Mouse (Mus musculus): ENCODE data around the gene Ctf1. TPM values are rescaled to one million over a fixed set of nuclear protein-coding genes. Genes with fewer than 3 reads are reported as not detected.

Gene Ctf1
- polyA plus RNA-seq, 1 experiment from 2014 or later, result 20.1 TPM

DNA sequence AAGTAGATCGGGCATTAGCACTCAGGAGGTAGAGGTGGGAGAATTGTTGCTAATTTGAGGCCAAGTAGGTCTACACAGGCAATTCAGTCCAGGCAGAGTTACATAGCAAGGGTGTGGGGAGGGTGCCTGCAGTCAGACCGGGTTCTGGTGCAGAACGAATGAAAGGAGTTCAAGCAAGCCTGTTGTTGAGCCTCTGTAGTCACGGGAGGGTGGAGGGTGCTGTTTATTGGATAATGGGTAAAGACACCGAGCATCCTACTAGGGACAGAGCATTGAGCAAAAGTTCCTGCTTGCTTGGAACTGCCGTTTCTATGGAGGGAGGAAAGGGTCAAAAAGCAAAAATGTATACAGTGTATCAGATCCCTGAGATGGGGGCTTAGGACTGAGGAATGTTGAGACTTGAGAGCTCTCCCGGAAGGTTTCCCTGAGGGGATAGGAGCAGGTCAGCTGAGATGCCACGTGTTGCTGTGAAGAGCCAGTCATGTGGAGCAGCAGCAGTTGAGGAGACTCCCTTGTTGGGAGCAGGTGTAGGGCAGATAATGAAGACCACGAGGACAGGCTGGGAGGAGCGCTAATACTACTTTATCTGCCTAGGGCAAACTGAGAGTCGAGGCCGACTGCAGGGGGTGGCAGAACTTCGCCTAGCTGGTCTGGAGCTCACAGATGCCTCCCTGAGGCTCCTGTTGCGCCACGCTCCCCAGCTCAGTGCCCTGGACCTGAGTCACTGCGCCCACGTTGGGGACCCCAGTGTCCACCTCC, 54.5 kb downstream of the Ctf1 start:
- H3K36me3 ChIP-seq (ENCODE audit: control insufficient read depth, insufficient read depth, low read length), result peaks cover 48% of the 10 kb centered on the region
- no peak overlapping the region for H3K27ac ChIP-seq (ENCODE audit: low read length)
- H3K4me2 ChIP-seq (replicated peaks; ENCODE audit: low read depth, low read length), result no peak overlapping the region
- WGBS, result 76% methylated on average over 17 of the region's 17 CpGs
- no peaks in the 10 kb centered on the region for H3K27me3 ChIP-seq (ENCODE audit: control insufficient read depth, insufficient read depth, low read length)
- peaks cover 19% of the 10 kb centered on the region for H3K4me1 ChIP-seq (ENCODE audit: control insufficient read depth, insufficient read depth, low read length)
- no peaks in the 10 kb centered on the region for H3K9me3 ChIP-seq (ENCODE audit: control insufficient read depth, low read depth, low read length)
- no peak overlapping the region for H3K9ac ChIP-seq (replicated peaks; ENCODE audit: low read depth, low read length)
- H3K4me3 ChIP-seq (ENCODE audit: low read depth, low read length), result no peak overlapping the region
- no peak for ATAC-seq (ENCODE audit: insufficient number of reproducible peaks, insufficient read depth, low FRiP score, low read depth)

MicroRNAs encoded within 50 kb of the gene (microRNA counts, 519-probe panel; counts per million panel counts)
- microRNA mmu-miR-762, result 2,266 counts per million, percentile 33 among the panel's probes with 10 or more counts

Small RNAs within 50 kb of the gene (microRNA-seq; reads per million reads assigned to microRNA genes)
- not detected for gene Mir762

Other genes starting within 250 kb of the Ctf1 start
- gene Fbrs, start 233.5 kb upstream of the Ctf1 start, polyA plus RNA-seq (2014; fragmentation: Nextera tagmentation; extraction: Ambion mirVana), result 14.9 and 18.5 TPM in 2 replicates
- 60.5 and 65.2 TPM in 2 replicates for gene Srcap, start 200.8 kb upstream of the Ctf1 start, polyA plus RNA-seq (2014; fragmentation: Nextera tagmentation; extraction: Ambion mirVana)
- 20.8 and 22.1 TPM in 2 replicates for gene Gm42715, start 193.2 kb upstream of the Ctf1 start, polyA plus RNA-seq (2014; fragmentation: Nextera tagmentation; extraction: Ambion mirVana)
- 7.2 and 11.3 TPM in 2 replicates for gene Tmem265, start 151.3 kb upstream of the Ctf1 start, polyA plus RNA-seq (2014; fragmentation: Nextera tagmentation; extraction: Ambion mirVana)
- gene Phkg2, start 139.4 kb upstream of the Ctf1 start, polyA plus RNA-seq (2014; fragmentation: Nextera tagmentation; extraction: Ambion mirVana), result 46.4 and 47.4 TPM in 2 replicates
- gene Ccdc189, start 124.1 kb upstream of the Ctf1 start, polyA plus RNA-seq (2014; fragmentation: Nextera tagmentation; extraction: Ambion mirVana), result 7.8 and 8.2 TPM in 2 replicates
- gene Rnf40, start 124.0 kb upstream of the Ctf1 start, polyA plus RNA-seq (2014; fragmentation: Nextera tagmentation; extraction: Ambion mirVana), result 37.0 and 39.9 TPM in 2 replicates
- 16.0 and 17.2 TPM in 2 replicates for gene Zfp629, start 96.9 kb upstream of the Ctf1 start, polyA plus RNA-seq (2014; fragmentation: Nextera tagmentation; extraction: Ambion mirVana)
- gene Bcl7c, start 3.8 kb upstream of the Ctf1 start, polyA plus RNA-seq (2014; fragmentation: Nextera tagmentation; extraction: Ambion mirVana), result 57.8 and 65.2 TPM in 2 replicates
- 0.32 and 0.66 TPM in 2 replicates for gene Ctf2, start 19.4 kb downstream of the Ctf1 start, polyA plus RNA-seq (2014; fragmentation: Nextera tagmentation; extraction: Ambion mirVana)
- gene Fbxl19, start 31.8 kb downstream of the Ctf1 start, polyA plus RNA-seq (2014; fragmentation: Nextera tagmentation; extraction: Ambion mirVana), result 3.9 and 6.2 TPM in 2 replicates
- 19.6 and 24.8 TPM in 2 replicates for gene Orai3, start 57.1 kb downstream of the Ctf1 start, polyA plus RNA-seq (2014; fragmentation: Nextera tagmentation; extraction: Ambion mirVana)
- gene Setd1a, start 63.9 kb downstream of the Ctf1 start, polyA plus RNA-seq (2014; fragmentation: Nextera tagmentation; extraction: Ambion mirVana), result 31.2 and 32.1 TPM in 2 replicates
- not detected in 2 replicates for gene Gm49388, start 72.9 kb downstream of the Ctf1 start, polyA plus RNA-seq (2014; fragmentation: Nextera tagmentation; extraction: Ambion mirVana)
- 21.1 and 22.7 TPM in 2 replicates for gene Hsd3b7, start 87.9 kb downstream of the Ctf1 start, polyA plus RNA-seq (2014; fragmentation: Nextera tagmentation; extraction: Ambion mirVana)
- 29.1 and 29.7 TPM in 2 replicates for gene Stx4a, start 111.6 kb downstream of the Ctf1 start, polyA plus RNA-seq (2014; fragmentation: Nextera tagmentation; extraction: Ambion mirVana)
- 5.3 and 6.3 TPM in 2 replicates for gene Stx1b, start 111.8 kb downstream of the Ctf1 start, polyA plus RNA-seq (2014; fragmentation: Nextera tagmentation; extraction: Ambion mirVana)
- gene Zfp646, start 163.5 kb downstream of the Ctf1 start, polyA plus RNA-seq (2014; fragmentation: Nextera tagmentation; extraction: Ambion mirVana), result 17.1 and 18.9 TPM in 2 replicates
- gene Zfp668, start 164.1 kb downstream of the Ctf1 start, polyA plus RNA-seq (2014; fragmentation: Nextera tagmentation; extraction: Ambion mirVana), result 13.7 and 18.0 TPM in 2 replicates
- 0.95 and 1.4 TPM in 2 replicates for gene Prss53, start 178.2 kb downstream of the Ctf1 start, polyA plus RNA-seq (2014; fragmentation: Nextera tagmentation; extraction: Ambion mirVana)
- not detected in 2 replicates for gene Gm21974, start 182.7 kb downstream of the Ctf1 start, polyA plus RNA-seq (2014; fragmentation: Nextera tagmentation; extraction: Ambion mirVana)
- 158 and 184 TPM in 2 replicates for gene Vkorc1, start 182.9 kb downstream of the Ctf1 start, polyA plus RNA-seq (2014; fragmentation: Nextera tagmentation; extraction: Ambion mirVana)
- gene Bckdk, start 191.3 kb downstream of the Ctf1 start, polyA plus RNA-seq (2014; fragmentation: Nextera tagmentation; extraction: Ambion mirVana), result 152 TPM in 2 replicates
- 40.3 and 43.0 TPM in 2 replicates for gene Kat8, start 199.8 kb downstream of the Ctf1 start, polyA plus RNA-seq (2014; fragmentation: Nextera tagmentation; extraction: Ambion mirVana)
- gene Prss8, start 217.4 kb downstream of the Ctf1 start, polyA plus RNA-seq (2014; fragmentation: Nextera tagmentation; extraction: Ambion mirVana), result 48.2 and 55.5 TPM in 2 replicates
- gene Prss36, start 234.0 kb downstream of the Ctf1 start, polyA plus RNA-seq (2014; fragmentation: Nextera tagmentation; extraction: Ambion mirVana), result 8.2 and 8.5 TPM in 2 replicates

All from stomach, embryonic 14.5 days (tissue).